Mouse (Mus musculus): ENCODE measurements at regions not wholly inside any gene's neighbourhood (a gene's known extent, or its start where the extent isn't known, plus 50 kb on each side); places are given as distances from the start of the nearest gene placed in this dataset.
"Not testable (repeated sequence)": the region's sequence is repeated elsewhere in the genome, so short reads cannot be mapped to it uniquely, and the experiment has no call there.

GRCm38 (mm10) chr13:27945062-27945461 lies 71.0 kb upstream of the Prl4a1 start:
- peak; percentile 43 for DNase-seq

GRCm38 (mm10) chr13:27960421-27960820 lies 55.6 kb upstream of the Prl4a1 start:
- not testable (repeated sequence) for DNase-seq

GRCm38 (mm10) chr13:27962381-27962780 lies 53.6 kb upstream of the Prl4a1 start:
- not testable (repeated sequence) for DNase-seq

- DNase-seq, result not testable (repeated sequence)
Measured at GRCm38 (mm10) chr13:27966021-27966420, 50.0 kb upstream of the Prl4a1 start.

Data from liver (tissue).